Mouse (Mus musculus): ENCODE results near the gene Ssbp2.

DNA sequence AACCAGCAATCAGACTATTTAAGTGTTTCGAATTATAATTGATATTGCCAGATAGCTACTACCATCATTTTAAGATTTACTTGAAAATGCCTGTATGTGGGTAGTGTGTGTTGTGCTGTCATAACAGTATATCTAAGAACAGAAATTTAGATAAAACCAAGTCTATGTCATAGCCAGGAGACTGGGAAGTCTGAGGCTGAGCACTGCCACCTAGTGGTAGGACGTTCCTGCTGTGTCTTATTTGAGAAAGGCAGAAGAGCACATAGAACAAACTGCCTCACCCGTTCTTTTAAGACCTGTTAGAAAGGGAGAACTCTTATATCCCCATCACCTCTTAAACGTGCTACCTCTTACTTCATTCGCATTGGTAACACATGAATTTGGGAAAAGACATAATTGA is 176.7 kb downstream of the Ssbp2 start:
- TF ChIP-seq CTCF (IDR thresholded peaks at IDR 0.05; ENCODE audit: borderline replicate concordance, insufficient read depth, low read depth, low read length) (peak; percentile 92), POLR2A (IDR thresholded peaks at IDR 0.05; ENCODE audit: borderline replicate concordance, insufficient read depth, low read length) (no peak)
